12 mouse cellular contexts compared by ENCODE assay signal in genomic region chr2:57614587-57614991, GRCm38 (mm10).
DNase-seq lines count a peak whose midpoint lies in the region; ATAC-seq lines count a peak whose summit lies in the region.
"Had no signal": no experiment of that assay in that cellular context is flagged by ENCODE, and none has a peak within 500 bp of the region (broad histone marks: within the 10 kb centered on the region; RNA-seq: fewer than 3 reads in every experiment).

No protein-coding gene starts in this region.

- no peak for ATAC-seq in embryonic facial prominence, embryonic 15.5 days (ENCODE audit: insufficient number of reproducible peaks, low FRiP score, low TSS enrichment, low read depth)
- ATAC-seq in hindbrain, embryonic 16.5 days = peak; percentile 75
- peak; percentile 39; the same call in 1 of the 2 replicates for ATAC-seq in neural tube, embryonic 14.5 days (ENCODE audit: low read depth)
- ATAC-seq: lung, postnatal 0 days; Patski had no signal

- no peaks in the 10 kb centered on the region for H3K9me3 ChIP-seq in embryonic facial prominence, embryonic 15.5 days (replicated peaks)
- H3K9me3 ChIP-seq in hindbrain, embryonic 16.5 days (ENCODE audit: control insufficient read depth, low read length) = no peaks in the 10 kb centered on the region
- H3K9me3 ChIP-seq in neural tube, embryonic 14.5 days (ENCODE audit: control insufficient read depth, low read length) = no peaks in the 10 kb centered on the region

- H3K4me1 ChIP-seq in embryonic facial prominence, embryonic 15.5 days = no peaks in the 10 kb centered on the region
- H3K4me1 ChIP-seq in hindbrain, embryonic 16.5 days (ENCODE audit: control insufficient read depth, insufficient read depth, low read depth, low read length) = peaks cover 5% of the 10 kb centered on the region
- H3K4me1 ChIP-seq in neural tube, embryonic 14.5 days (ENCODE audit: control insufficient read depth, insufficient read depth, low read length) = peaks cover 6% of the 10 kb centered on the region; the same call in 1 of the 2 replicates

- H3K36me3 ChIP-seq in embryonic facial prominence, embryonic 15.5 days = no peaks in the 10 kb centered on the region
- H3K36me3 ChIP-seq in hindbrain, embryonic 16.5 days (ENCODE audit: control insufficient read depth, insufficient read depth, low read length) = no peaks in the 10 kb centered on the region
- H3K36me3 ChIP-seq in neural tube, embryonic 14.5 days (ENCODE audit: control insufficient read depth, insufficient read depth, low read length) = no peaks in the 10 kb centered on the region

- H3K27ac ChIP-seq in embryonic facial prominence, embryonic 15.5 days (replicated peaks) = no peak overlapping the region
- no peak overlapping the region for H3K27ac ChIP-seq in hindbrain, embryonic 16.5 days (ENCODE audit: low read depth, low read length)
- H3K27ac ChIP-seq in neural tube, embryonic 14.5 days (ENCODE audit: low read depth, low read length) = no peak overlapping the region

- H3K27me3 ChIP-seq in embryonic facial prominence, embryonic 15.5 days = no peaks in the 10 kb centered on the region; the same call in 1 of the 2 replicates
- H3K27me3 ChIP-seq in hindbrain, embryonic 16.5 days (replicated peaks; ENCODE audit: control insufficient read depth, insufficient read depth, low read length) = no peaks in the 10 kb centered on the region
- H3K27me3 ChIP-seq in neural tube, embryonic 14.5 days (ENCODE audit: control insufficient read depth, insufficient read depth, low read length) = no peaks in the 10 kb centered on the region

- H3K4me2 ChIP-seq in embryonic facial prominence, embryonic 15.5 days (replicated peaks) = peak overlapping the region; percentile 25; the same call in 1 of the 2 replicates
- H3K4me2 ChIP-seq in hindbrain, embryonic 16.5 days (ENCODE audit: low read length) = peak overlapping the region; percentile 55
- peak overlapping the region; percentile 43 for H3K4me2 ChIP-seq in neural tube, embryonic 14.5 days (ENCODE audit: low read depth, low read length)

- WGBS in embryonic facial prominence, embryonic 15.5 days = 61% methylated on average over 12 of the region's 12 CpGs
- WGBS in hindbrain, embryonic 16.5 days = 27% methylated on average over 12 of the region's 12 CpGs
- 21% methylated on average over 12 of the region's 12 CpGs for WGBS in neural tube, embryonic 14.5 days

- H3K9ac ChIP-seq in embryonic facial prominence, embryonic 15.5 days = no peak overlapping the region
- peak overlapping the region; percentile 25; the same call in 1 of the 2 replicates for H3K9ac ChIP-seq in hindbrain, embryonic 16.5 days (ENCODE audit: low read depth, low read length)
- H3K9ac ChIP-seq in neural tube, embryonic 14.5 days (replicated peaks; ENCODE audit: low read depth, low read length) = 0 out of 2 replicates have a peak overlapping the region, but pooled peaks have one; percentile 0

- DNase-seq in layer of hippocampus, adult 8-10 months (ENCODE audit: low spot score in 2 of 2) = peak; percentile 6 to 21
- DNase-seq in layer of hippocampus, postnatal 25 days (ENCODE audit: extremely low spot score in 1 of 2, low spot score in 1 of 2) = no peak
- no peak for DNase-seq in thymus, postnatal 14 days
- no peak for DNase-seq in cerebellum, adult 8-10 months
- no peak for DNase-seq in urinary bladder, postnatal 25 days (ENCODE audit: low spot score)
- DNase-seq: cerebellum, adult 9-11 months; kidney, adult 2 months had no signal

- H3K4me3 ChIP-seq in embryonic facial prominence, embryonic 15.5 days (replicated peaks) = no peak overlapping the region; the same call in 1 of the 2 replicates
- peak overlapping the region; percentile 15 for H3K4me3 ChIP-seq in hindbrain, embryonic 16.5 days (ENCODE audit: low read length)
- peak overlapping the region; percentile 21; the same call in 1 of the 2 replicates for H3K4me3 ChIP-seq in neural tube, embryonic 14.5 days (ENCODE audit: low read depth, low read length)

Comparison
In these comparisons a context has a peak if more than half of its experiments do, and no peak if none do; other contexts are left out.
1. DNase-seq: peak in layer of hippocampus, adult 8-10 months (2 of 2); none in layer of hippocampus, postnatal 25 days (0 of 2), thymus, postnatal 14 days (single experiment), cerebellum, adult 8-10 months (single experiment) and urinary bladder, postnatal 25 days (single experiment).
2. Peak in every context shown above with its lines, with median percentiles within 50 percentile points of each other: H3K4me2 ChIP-seq.